Mouse (Mus musculus): ENCODE data around the gene 4930539E08Rik. TPM values are rescaled to one million over a fixed set of nuclear protein-coding genes. Genes with fewer than 3 reads are reported as not detected.

4930539E08Rik gene
- polyA plus RNA-seq, 1 experiment from 2014 or later = 0.06 TPM

DNA sequence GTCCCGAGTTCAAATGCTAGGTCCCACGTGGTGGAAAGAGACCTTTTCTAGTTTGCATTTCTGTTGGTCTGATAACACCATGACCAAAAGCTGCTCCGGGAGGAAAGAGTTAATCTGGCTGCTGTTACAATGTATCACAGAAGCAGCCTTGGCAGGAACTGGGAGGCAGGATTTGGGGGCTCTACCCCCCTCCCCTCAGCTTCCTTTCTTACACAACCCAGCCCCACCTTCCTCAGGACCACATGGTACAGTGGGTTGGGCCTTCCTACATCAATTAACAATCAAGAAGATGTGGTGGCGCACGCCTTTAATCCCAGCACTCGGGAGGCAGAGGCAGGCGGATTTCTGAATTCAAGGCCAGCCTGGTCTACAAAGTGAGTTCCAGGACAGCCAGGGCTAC is 60.7 kb downstream of the 4930539E08Rik start:
- Histone ChIP-seq H3K4me3 (no peak overlapping the region), H3K9ac (no peak overlapping the region), H3K27me3 (replicated peaks) (no peaks in the 10 kb centered on the region), H3K36me3 (no peaks in the 10 kb centered on the region), H3K4me1 (replicated peaks) (no peaks in the 10 kb centered on the region), H3K4me2 (no peak overlapping the region), H3K27ac (ENCODE audit: poor library complexity, severe bottlenecking) (no peak overlapping the region), H3K9me3 (replicated peaks) (peaks cover 21% of the 10 kb centered on the region)
- no peak for ATAC-seq (ENCODE audit: insufficient number of reproducible peaks, low FRiP score)
- WGBS = 83% methylated on average over 7 of the region's 7 CpGs

DNA sequence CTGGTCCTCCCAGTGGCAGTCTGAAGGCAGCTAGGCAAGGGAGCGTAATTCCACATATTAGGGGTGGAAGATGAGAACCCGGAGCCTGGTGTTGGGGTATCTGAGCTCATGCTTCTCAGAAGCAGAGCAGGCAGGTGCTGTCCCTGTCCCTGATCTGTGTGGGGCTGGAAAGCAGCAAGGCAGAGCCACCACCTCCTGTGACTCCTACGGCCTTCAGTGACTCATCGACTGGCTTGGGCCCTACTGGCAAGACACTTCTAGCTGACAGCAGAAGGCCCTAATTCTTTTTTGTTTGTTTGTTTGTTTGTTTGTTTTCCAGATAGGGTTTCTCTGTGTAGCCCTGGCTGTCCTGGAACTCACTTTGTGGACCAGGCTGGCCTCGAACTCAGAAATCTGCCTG is 64.6 kb downstream of the 4930539E08Rik start:
- no peak overlapping the region for H3K4me3 ChIP-seq
- no peak overlapping the region for H3K9ac ChIP-seq
- H3K36me3 ChIP-seq = no peaks in the 10 kb centered on the region
- no peak overlapping the region for H3K27ac ChIP-seq (ENCODE audit: poor library complexity, severe bottlenecking)
- 90% methylated on average over 5 of the region's 5 CpGs for WGBS
- no peak for ATAC-seq (ENCODE audit: insufficient number of reproducible peaks, low FRiP score)
- 0 out of 2 replicates have a peak, but pooled peaks cover 3% of the 10 kb centered on the region for H3K9me3 ChIP-seq (replicated peaks)
- no peak overlapping the region for H3K4me2 ChIP-seq
- no peaks in the 10 kb centered on the region for H3K27me3 ChIP-seq (replicated peaks)
- H3K4me1 ChIP-seq (replicated peaks) = peaks cover 15% of the 10 kb centered on the region

DNA sequence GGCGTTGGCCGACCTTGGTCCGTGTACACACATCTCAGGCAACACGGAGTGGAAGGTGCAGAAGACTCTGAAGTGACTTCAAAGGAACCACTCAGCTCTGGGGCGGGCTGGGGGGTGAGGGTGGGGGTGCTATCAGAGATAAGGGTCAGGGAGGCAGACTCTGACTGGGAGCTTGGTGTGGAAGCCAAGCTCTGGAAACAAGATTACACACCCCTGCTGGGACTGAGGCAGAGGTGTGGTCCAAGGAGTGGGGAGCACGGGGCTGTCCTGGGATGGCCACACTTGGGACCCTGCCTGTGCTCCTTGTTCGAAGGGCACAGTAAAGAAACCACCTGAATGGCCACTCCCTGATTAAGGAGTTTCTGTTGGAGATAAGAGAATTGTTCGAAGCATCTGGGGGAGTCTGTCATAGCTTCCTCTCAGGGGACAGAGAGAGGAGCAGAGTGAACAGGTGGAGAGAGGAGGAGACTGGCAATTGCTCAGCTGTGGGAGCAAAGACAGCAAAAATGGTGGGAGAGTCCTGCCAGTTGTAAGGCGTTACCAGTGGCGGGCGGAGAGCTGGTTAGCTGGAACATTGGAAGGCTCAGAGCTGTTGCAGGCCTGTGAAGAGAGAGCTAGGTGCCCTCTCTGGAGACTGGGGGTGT is 68.0 kb downstream of the 4930539E08Rik start:
- whole genome bisulfite sequencing = 20% methylated on average over 11 of the region's 11 CpGs
- no peaks in the 10 kb centered on the region for H3K27me3 ChIP-seq (replicated peaks)
- no peaks in the 10 kb centered on the region for H3K36me3 ChIP-seq
- no peak overlapping the region for H3K4me3 ChIP-seq
- H3K9ac ChIP-seq = no peak overlapping the region
- no peak overlapping the region for H3K27ac ChIP-seq (ENCODE audit: poor library complexity, severe bottlenecking)
- peaks cover 8% of the 10 kb centered on the region for H3K9me3 ChIP-seq (replicated peaks)
- H3K4me2 ChIP-seq = peak overlapping the region; percentile 29
- peak; percentile 57; the same call in 1 of the 2 replicates for ATAC-seq (ENCODE audit: insufficient number of reproducible peaks, low FRiP score)
- peaks cover 15% of the 10 kb centered on the region for H3K4me1 ChIP-seq (replicated peaks)

Other genes starting within 250 kb of the 4930539E08Rik start
- 0.22 and 0.57 TPM in 2 replicates for gene Slc26a8, start 225.1 kb downstream of the 4930539E08Rik start, polyA plus RNA-seq (2016; fragmentation: Nextera tagmentation; extraction: Ambion mirVana)
- gene Mapk14, start 224.0 kb downstream of the 4930539E08Rik start, polyA plus RNA-seq (2016; fragmentation: Nextera tagmentation; extraction: Ambion mirVana) = 37.1 and 38.6 TPM in 2 replicates
- 3.1 and 3.3 TPM in 2 replicates for gene AC170998.1, start 189.2 kb downstream of the 4930539E08Rik start, polyA plus RNA-seq (2016; fragmentation: Nextera tagmentation; extraction: Ambion mirVana)
- gene Mapk13, start 146.0 kb downstream of the 4930539E08Rik start, polyA plus RNA-seq (2016; fragmentation: Nextera tagmentation; extraction: Ambion mirVana) = 3.2 and 3.9 TPM in 2 replicates
- 13.2 and 15.4 TPM in 2 replicates for gene Brpf3, start 114.2 kb downstream of the 4930539E08Rik start, polyA plus RNA-seq (2016; fragmentation: Nextera tagmentation; extraction: Ambion mirVana)
- gene Pnpla1, start 56.9 kb downstream of the 4930539E08Rik start, polyA plus RNA-seq (2016; fragmentation: Nextera tagmentation; extraction: Ambion mirVana) = 0.05 TPM in 1 of 2 replicates, not detected in the other
- gene Pxt1, start 28.5 kb upstream of the 4930539E08Rik start, polyA plus RNA-seq (2016; fragmentation: Nextera tagmentation; extraction: Ambion mirVana) = not detected in 2 replicates
- gene Kctd20, start 36.6 kb upstream of the 4930539E08Rik start, polyA plus RNA-seq (2016; fragmentation: Nextera tagmentation; extraction: Ambion mirVana) = 75.8 and 77.5 TPM in 2 replicates
- gene Stk38, start 92.7 kb upstream of the 4930539E08Rik start, polyA plus RNA-seq (2016; fragmentation: Nextera tagmentation; extraction: Ambion mirVana) = 91.0 and 94.3 TPM in 2 replicates
- gene Srsf3, start 117.3 kb upstream of the 4930539E08Rik start, polyA plus RNA-seq (2016; fragmentation: Nextera tagmentation; extraction: Ambion mirVana) = 406 and 412 TPM in 2 replicates
- 43.2 and 45.3 TPM in 2 replicates for gene Cdkn1a, start 175.7 kb upstream of the 4930539E08Rik start, polyA plus RNA-seq (2016; fragmentation: Nextera tagmentation; extraction: Ambion mirVana)
- 0.13 TPM in 1 of 2 replicates, not detected in the other for gene Rab44, start 198.8 kb upstream of the 4930539E08Rik start, polyA plus RNA-seq (2016; fragmentation: Nextera tagmentation; extraction: Ambion mirVana)

All from heart, embryonic 12.5 days (tissue).